15 mouse cellular contexts compared by ENCODE assay signal in genomic region chr8:103748734-103749133, GRCm38 (mm10).
"Had no signal": no experiment of that assay in that cellular context is flagged by ENCODE, and none has a peak within 500 bp of the region (broad histone marks: within the 10 kb centered on the region; RNA-seq: fewer than 3 reads in every experiment).

No protein-coding gene starts in this region.

- H3K27ac ChIP-seq: lung, embryonic 15.5 days; macrophage; midbrain, embryonic 13.5 days; midbrain, embryonic 15.5 days; neural tube, embryonic 12.5 days had no signal

- H3K36me3 ChIP-seq: lung, embryonic 15.5 days; midbrain, embryonic 13.5 days; midbrain, embryonic 15.5 days; neural tube, embryonic 12.5 days had no signal

- H3K4me3 ChIP-seq: lung, embryonic 15.5 days; megakaryocyte, embryonic 14.5 days; midbrain, embryonic 13.5 days; midbrain, embryonic 15.5 days; neural tube, embryonic 12.5 days had no signal

- H3K27me3 ChIP-seq: lung, embryonic 15.5 days; megakaryocyte, embryonic 14.5 days; midbrain, embryonic 13.5 days; midbrain, embryonic 15.5 days; neural tube, embryonic 12.5 days had no signal

- DNase-seq: lung, adult 2 months; lung, postnatal 14 days; lung, postnatal 36 days; right cerebral cortex, postnatal 14 days; thymus, adult 18-20 months; thymus, postnatal 14 days; thymus, postnatal 36 days had no signal

- H3K9ac ChIP-seq: lung, embryonic 15.5 days; midbrain, embryonic 13.5 days; midbrain, embryonic 15.5 days; neural tube, embryonic 12.5 days had no signal

- ATAC-seq: lung, postnatal 0 days; midbrain, embryonic 13.5 days; midbrain, embryonic 15.5 days had no signal

- H3K4me2 ChIP-seq: lung, embryonic 15.5 days; midbrain, embryonic 11.5 days; midbrain, embryonic 13.5 days; midbrain, embryonic 15.5 days; neural tube, embryonic 12.5 days had no signal

- H3K4me1 ChIP-seq: megakaryocyte, embryonic 14.5 days; midbrain, embryonic 15.5 days had no signal

- H3K9me3 ChIP-seq: lung, embryonic 15.5 days; midbrain, embryonic 13.5 days; midbrain, embryonic 15.5 days; neural tube, embryonic 12.5 days had no signal
